Comparison of ENCODE assay signal across 26 mouse cellular contexts in genomic region chr2:92824325-92824724, GRCm38 (mm10).
DNase-seq lines count a peak whose midpoint lies in the region; ATAC-seq and TF ChIP-seq lines count a peak whose summit lies in the region.
"Had no signal": no experiment of that assay in that cellular context is flagged by ENCODE, and none has a peak within 500 bp of the region (broad histone marks: within the 10 kb centered on the region; RNA-seq: fewer than 3 reads in every experiment).

No protein-coding gene starts in this region.

- no peaks in the 10 kb centered on the region for H3K9me3 ChIP-seq in stomach, embryonic 15.5 days
- H3K9me3 ChIP-seq: embryonic facial prominence, embryonic 12.5 days; forebrain, embryonic 13.5 days; G1E; heart, embryonic 10.5 days; midbrain, embryonic 15.5 days; neural tube, embryonic 13.5 days had no signal

- TF ChIP-seq CTCF in layer of hippocampus, adult 2 months (conservative IDR thresholded peaks at IDR 0.05): peak; percentile 14; the same call in 1 of the 2 replicates

- H3K4me1 ChIP-seq in stomach, embryonic 15.5 days: peaks cover 12% of the 10 kb centered on the region; the same call in 1 of the 2 replicates

- H3K4me3 ChIP-seq in layer of hippocampus, adult 2 months: no peak overlapping the region
- no peak overlapping the region for H3K4me3 ChIP-seq in stomach, embryonic 15.5 days (replicated peaks)
- H3K4me3 ChIP-seq: embryonic facial prominence, embryonic 12.5 days; forebrain, embryonic 13.5 days; heart, embryonic 10.5 days; midbrain, embryonic 15.5 days; myocyte; neural tube, embryonic 13.5 days had no signal

- no peak for DNase-seq in layer of hippocampus, adult 2 months (ENCODE audit: low spot score in 2 of 2)
- no peak for DNase-seq in layer of hippocampus, postnatal 10 days (ENCODE audit: low spot score in 2 of 2)
- DNase-seq in lung, adult 18-20 months: peak; percentile 15 to 46
- peak; percentile 74 for DNase-seq in lung, postnatal 10 days
- no peak for DNase-seq in retina, embryonic 14.5 days (ENCODE audit: low spot score)
- DNase-seq in urinary bladder, postnatal 10 days (ENCODE audit: low spot score): no peak
- DNase-seq in heart, adult 11 months: no peak
- DNase-seq: adrenal gland, postnatal 36 days; cerebellum, adult 11 months; cerebellum, postnatal 14 days; gastrocnemius, postnatal 36 days; kidney, adult 18-20 months; liver, postnatal 0 days; right cerebral cortex, postnatal 14 days; thymus, adult 2 months had no signal

- H3K36me3 ChIP-seq in stomach, embryonic 15.5 days: no peaks in the 10 kb centered on the region
- H3K36me3 ChIP-seq: embryonic facial prominence, embryonic 12.5 days; G1E; heart, embryonic 10.5 days; midbrain, embryonic 15.5 days; neural tube, embryonic 13.5 days had no signal

- WGBS in stomach, embryonic 15.5 days: 62% methylated on average over 1 of the region's 1 CpGs

- no peak for ATAC-seq in stomach, embryonic 15.5 days (ENCODE audit: insufficient read depth, low FRiP score, low read depth)
- ATAC-seq: forebrain, embryonic 13.5 days; hindbrain, postnatal 0 days; liver, postnatal 0 days; midbrain, embryonic 15.5 days; Patski had no signal

- H3K27ac ChIP-seq in layer of hippocampus, adult 2 months: no peak overlapping the region
- 0 out of 2 replicates have a peak overlapping the region, but pooled peaks have one; percentile 26 for H3K27ac ChIP-seq in stomach, embryonic 15.5 days
- H3K27ac ChIP-seq: embryonic facial prominence, embryonic 12.5 days; forebrain, embryonic 13.5 days; heart, embryonic 10.5 days; hindbrain, postnatal 0 days; midbrain, embryonic 15.5 days; neural tube, embryonic 13.5 days had no signal

- H3K27me3 ChIP-seq in stomach, embryonic 15.5 days (replicated peaks): no peaks in the 10 kb centered on the region
- H3K27me3 ChIP-seq: embryonic facial prominence, embryonic 12.5 days; forebrain, embryonic 13.5 days; midbrain, embryonic 15.5 days; neural tube, embryonic 13.5 days had no signal

- no peak overlapping the region for H3K9ac ChIP-seq in stomach, embryonic 15.5 days
- H3K9ac ChIP-seq: embryonic facial prominence, embryonic 12.5 days; forebrain, embryonic 13.5 days; liver, postnatal 0 days; midbrain, embryonic 15.5 days; neural tube, embryonic 13.5 days had no signal

- no peak overlapping the region for H3K4me2 ChIP-seq in stomach, embryonic 15.5 days
- H3K4me2 ChIP-seq: embryonic facial prominence, embryonic 12.5 days; forebrain, embryonic 13.5 days; liver, embryonic 11.5 days; midbrain, embryonic 15.5 days; neural tube, embryonic 13.5 days had no signal

Comparison
In these comparisons a context has a peak if more than half of its experiments do, and no peak if none do; other contexts are left out.
1. DNase-seq: peak in lung, adult 18-20 months (2 of 2) and lung, postnatal 10 days (single experiment); none in layer of hippocampus, adult 2 months (0 of 2), layer of hippocampus, postnatal 10 days (0 of 2), retina, embryonic 14.5 days (single experiment), urinary bladder, postnatal 10 days (single experiment) and heart, adult 11 months (single experiment).